Mouse (Mus musculus) gastrocnemius, adult 2 months (tissue): Measurements from ENCODE around the gene Gm3043. TPM values are rescaled to one million over a fixed set of nuclear protein-coding genes. Genes with fewer than 3 reads are reported as not detected.
"Not testable (repeated sequence)": the region's sequence is repeated elsewhere in the genome, so short reads cannot be mapped to it uniquely, and the experiment has no call there.

Experiments
- DNase-seq: peaks from one replicate; pipeline ENCODE4 v3.0.0; 2022
- H3K27ac ChIP-seq: fragments of 200-600 bp; 2 replicates; pipeline ENCODE4 v1.8.1; 2022; ENCODE audit warnings: mild to moderate bottlenecking
- H3K4me3 ChIP-seq: fragments of 200-600 bp; 2 replicates; pipeline ENCODE4 v1.8.1; 2022; ENCODE audit warnings: mild to moderate bottlenecking, moderate library complexity
- intact Hi-C: fragments of 180-260 bp; cut with DNase I; formaldehyde crosslinking; loops from one replicate; pipeline ENCODE4 v1.15.1; 2025
- long read RNA-seq, 2 experiments: library from polyadenylated mRNA; stranded (forward); transcript quantifications; one replicate each; pipeline ENCODE4 v2.0.0; 2021
- total RNA-seq, 2 experiments: library from RNA; stranded (reverse); gene quantifications; 2 replicates each; pipeline ENCODE4 v1.2.3; 2021

Gm3043 gene
- total RNA-seq: not detected
- long read RNA-seq, experiment 1: 0 reads
- long read RNA-seq, experiment 2: 0 reads

DNA sequence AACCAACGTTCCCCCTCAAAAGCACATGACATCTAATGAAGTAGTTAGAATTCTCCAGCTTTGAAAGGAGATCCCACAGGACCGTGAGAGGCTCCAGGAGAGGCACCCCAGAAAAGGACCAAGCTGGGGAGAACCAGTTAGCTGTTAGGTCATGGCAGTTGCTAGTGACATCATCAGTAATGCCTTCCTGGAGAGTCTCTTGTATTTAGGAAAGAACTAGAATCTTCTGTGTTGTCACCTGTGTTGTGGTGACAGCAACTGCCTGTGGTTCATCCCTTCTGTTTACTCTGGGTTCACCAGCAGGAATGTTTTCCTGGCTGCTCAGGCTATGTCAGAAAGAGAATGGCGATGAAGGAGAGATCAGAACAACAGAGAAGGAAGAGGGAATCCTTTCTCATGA is at the start of gene Gm3043:
Gene Gm3043 (plus strand): TSS at position 301 of the 400 bp plus-strand sequence.
- H3K27ac ChIP-seq, H3K4me3 ChIP-seq, intact Hi-C loops, DNase-seq: not testable (repeated sequence)

DNA sequence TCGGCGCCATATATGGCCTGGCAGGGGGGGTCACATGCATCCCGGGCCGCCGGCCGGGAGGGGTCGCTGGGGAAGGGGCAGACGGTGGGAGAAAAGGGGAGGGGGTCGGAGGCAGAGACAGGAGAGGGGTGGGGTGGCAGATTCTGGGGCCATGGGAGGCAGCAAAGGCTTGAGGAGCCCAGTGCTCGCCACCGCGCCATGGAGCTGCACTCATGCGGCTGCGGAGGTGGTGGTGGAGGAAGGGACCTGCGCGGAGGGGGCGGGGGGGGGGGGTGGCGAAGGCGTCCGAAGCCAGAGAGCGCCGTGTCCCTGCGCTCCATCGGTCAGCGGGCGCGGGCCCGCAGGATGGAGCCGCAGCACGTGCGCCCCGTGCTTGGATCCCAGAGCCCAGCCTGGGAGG is 36.9 kb upstream of the Gm3043 start, which contains the start of gene Gm3020:
Gene Gm3020 (plus strand): TSS at position 301 of the 400 bp plus-strand sequence.
- DNase-seq, intact Hi-C loops, H3K4me3 ChIP-seq, H3K27ac ChIP-seq: not testable (repeated sequence)

Other genes with a start within 250 kb of the Gm3043 start
- gene Gm10408, start 239.4 kb upstream of the Gm3043 start, total RNA-seq: not detected
- gene Gm3012, start 54.3 kb upstream of the Gm3043 start, total RNA-seq: not detected
- under 1 TPM in 1 of 2 experiments, not detected in 1; 0.20 TPM for gene Gm3020, start 36.8 kb upstream of the Gm3043 start, total RNA-seq
- gene Gm3002, start 121.3 kb downstream of the Gm3043 start, total RNA-seq: not detected
- not detected for gene Gm3033, start 157.5 kb downstream of the Gm3043 start, total RNA-seq
- gene Gm2916, start 195.4 kb downstream of the Gm3043 start, total RNA-seq: not detected
- gene Gm3029, start 243.0 kb downstream of the Gm3043 start, total RNA-seq: not detected